Mouse (Mus musculus) G1E (cell line): ENCODE results near the gene Nabp2.

Experiments
- CTCF ChIP-seq: IDR thresholded peaks from 2 replicates; pipeline ENCODE4 v1.5.1; 2012; ENCODE audit warnings: low read depth, low read length, inconsistent platforms, mixed read lengths
- TAL1 ChIP-seq: conservative IDR thresholded peaks from 2 replicates; pipeline ENCODE4 v1.6.1; 2012; ENCODE audit warnings: low read depth, low read length, inconsistent platforms, mixed read lengths

- TF ChIP-seq CTCF (no peak), TAL1 (no peak)
Observed at GRCm38 (mm10) chr10:128412055-128412381, 726 bp upstream of the Nabp2 start.
